Mouse (Mus musculus) T-cell, adult 2 months (primary cell): ENCODE data around the gene Slc15a4.

Experiments used
- DNase-seq: peaks from one replicate; pipeline ENCODE4 v3.0.0; 2022; ENCODE audit warnings: low spot score

Gene Slc15a4

GRCm38 (mm10) chr5:127632167-127633145 lies at the start of gene Slc15a4, which contains the start of gene Glt1d1:
Slc15a4 (minus strand) TSS chr5:127632897.
Glt1d1 (plus strand) TSS chr5:127632262.
- no peak for DNase-seq

GRCm38 (mm10) chr5:127678501-127678900 lies 45.8 kb upstream of the Slc15a4 start:
- DNase-seq: no peak

- no peak for DNase-seq
Observed at GRCm38 (mm10) chr5:127677561-127677960, 44.9 kb upstream of the Slc15a4 start.

- DNase-seq: no peak
Observed at GRCm38 (mm10) chr5:127673913-127674312, 41.2 kb upstream of the Slc15a4 start.

GRCm38 (mm10) chr5:127660979-127661378 lies 28.3 kb upstream of the Slc15a4 start:
- no peak for DNase-seq

- DNase-seq: no peak
Observed at GRCm38 (mm10) chr5:127660267-127660666, 27.6 kb upstream of the Slc15a4 start.

GRCm38 (mm10) chr5:127659312-127659711 lies 26.6 kb upstream of the Slc15a4 start:
- DNase-seq: no peak

GRCm38 (mm10) chr5:127658257-127658656 lies 25.6 kb upstream of the Slc15a4 start:
- DNase-seq: no peak

- no peak for DNase-seq
Observed at GRCm38 (mm10) chr5:127649077-127649476, 16.4 kb upstream of the Slc15a4 start.

GRCm38 (mm10) chr5:127648046-127648445 lies 15.3 kb upstream of the Slc15a4 start:
- DNase-seq: no peak

- DNase-seq: no peak
Observed at GRCm38 (mm10) chr5:127641185-127641958, 8.7 kb upstream of the Slc15a4 start.

- no peak for DNase-seq
Observed at GRCm38 (mm10) chr5:127640359-127640758, 7.7 kb upstream of the Slc15a4 start.

- DNase-seq: no peak
Observed at GRCm38 (mm10) chr5:127639635-127640034, 6.9 kb upstream of the Slc15a4 start.

GRCm38 (mm10) chr5:127639067-127639605 lies 6.4 kb upstream of the Slc15a4 start:
- no peak for DNase-seq

GRCm38 (mm10) chr5:127638177-127638576 lies 5.5 kb upstream of the Slc15a4 start:
- no peak for DNase-seq

GRCm38 (mm10) chr5:127637622-127638021 lies 4.9 kb upstream of the Slc15a4 start:
- DNase-seq: no peak

- DNase-seq: no peak
Observed at GRCm38 (mm10) chr5:127633666-127634065, 969 bp upstream of the Slc15a4 start.

GRCm38 (mm10) chr5:127633188-127633587 lies 491 bp upstream of the Slc15a4 start:
- DNase-seq: no peak

- DNase-seq: no peak
Observed at GRCm38 (mm10) chr5:127631671-127632070, 1.0 kb downstream of the Slc15a4 start.

GRCm38 (mm10) chr5:127627242-127627641 lies 5.5 kb downstream of the Slc15a4 start:
- no peak for DNase-seq

GRCm38 (mm10) chr5:127624427-127625213 lies 8.1 kb downstream of the Slc15a4 start:
- no peak for DNase-seq

- no peak for DNase-seq
Observed at GRCm38 (mm10) chr5:127621108-127621507, 11.6 kb downstream of the Slc15a4 start.
